Mouse (Mus musculus): Measurements from ENCODE around the gene Hdc.
A peak's percentile ranks its signal among the peaks of the same experiment; 100 is the strongest.

Hdc gene

DNA sequence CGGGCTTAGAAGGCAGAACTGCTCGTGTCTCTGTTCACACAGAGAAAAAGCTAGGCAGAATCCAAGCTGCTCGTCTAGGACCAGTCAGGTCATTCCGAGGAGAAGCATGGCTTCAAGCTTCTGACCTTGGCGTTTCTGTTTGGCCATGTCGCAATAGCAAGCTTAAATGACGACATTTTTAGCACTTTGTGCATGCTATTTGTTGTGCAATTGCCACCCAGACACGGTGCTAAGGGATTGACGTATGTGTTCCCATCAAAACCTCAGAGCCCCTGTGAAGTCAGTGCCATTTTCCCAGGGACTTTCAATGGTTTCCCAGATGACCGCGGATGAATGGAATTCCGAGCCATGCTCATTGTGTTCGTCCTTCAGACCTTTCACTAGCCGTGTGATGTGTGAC lies 18.6 kb downstream of the Hdc start:
- DNase-seq (ENCODE audit: low spot score) = no peak

DNA sequence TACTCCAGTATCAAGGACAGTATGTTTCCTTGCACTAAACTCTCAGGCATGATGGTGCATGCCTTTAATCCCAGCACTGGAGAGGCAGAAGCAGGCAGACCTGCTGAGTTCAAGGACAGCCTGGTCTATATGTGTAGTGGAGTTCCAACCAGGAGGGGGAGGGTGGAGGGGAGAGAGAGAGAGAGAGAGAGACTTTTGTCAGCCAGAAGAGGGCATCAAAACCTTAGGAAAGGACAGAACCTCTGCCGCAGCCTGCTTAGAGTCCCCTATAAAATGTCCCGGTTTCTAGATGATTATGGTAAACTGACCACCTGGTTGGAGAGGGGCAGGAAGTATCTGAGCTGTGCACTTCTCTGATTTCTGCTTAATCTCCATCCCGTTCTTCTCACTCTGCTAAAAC lies 20.1 kb downstream of the Hdc start:
- no peak for DNase-seq (ENCODE audit: low spot score)

DNA sequence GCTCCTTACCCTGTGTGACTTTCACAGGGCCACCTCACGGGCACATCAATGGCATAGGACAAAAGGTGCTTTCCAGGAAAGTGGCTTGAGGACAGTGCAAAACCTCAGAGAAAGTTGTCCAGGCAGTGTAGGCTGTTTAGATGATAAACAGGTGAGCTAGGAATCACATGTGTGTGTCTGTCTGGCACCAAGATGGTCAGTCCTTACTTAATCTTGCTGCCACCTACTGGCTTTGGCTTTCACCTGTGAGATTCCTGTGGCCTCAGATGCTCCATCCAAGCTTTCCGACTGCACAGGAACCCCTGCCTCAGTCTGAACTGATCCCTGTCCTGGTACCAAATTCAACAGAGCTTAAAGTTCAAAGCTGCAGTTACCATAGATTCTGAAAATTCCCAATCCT lies 20.7 kb downstream of the Hdc start:
- no peak for DNase-seq (ENCODE audit: low spot score)

- no peak for DNase-seq (ENCODE audit: low spot score)
These were observed 21.5 kb downstream of the Hdc start for GRCm38 (mm10) chr2:126597279-126598241.

GRCm38 (mm10) chr2:126596347-126597072 lies 22.6 kb downstream of the Hdc start:
- no peak for DNase-seq (ENCODE audit: low spot score)

GRCm38 (mm10) chr2:126593831-126594610 lies 25.1 kb downstream of the Hdc start:
- peak; percentile 57 for DNase-seq (ENCODE audit: low spot score)

- no peak for DNase-seq (ENCODE audit: low spot score)
These were observed 27.8 kb downstream of the Hdc start for GRCm38 (mm10) chr2:126591304-126591703.

DNA sequence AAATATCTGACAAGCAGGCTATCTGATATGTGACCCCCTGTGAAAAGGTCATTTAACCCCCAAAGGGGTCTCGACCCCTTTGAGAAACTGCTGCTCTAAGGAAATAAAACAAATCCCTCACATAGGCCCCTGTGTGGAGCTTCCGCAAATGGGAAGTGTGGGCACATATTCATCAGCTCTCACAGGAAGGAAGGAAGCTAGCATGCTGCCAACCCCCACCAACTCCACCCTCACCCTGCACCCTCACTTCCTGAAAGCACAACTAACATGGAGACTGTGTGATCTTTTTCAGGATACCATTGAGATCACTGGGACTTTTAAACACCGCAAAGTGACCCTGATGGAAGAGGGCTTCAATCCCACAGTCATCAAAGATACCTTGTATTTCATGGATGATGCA lies 31.6 kb downstream of the Hdc start:
- DNase-seq (ENCODE audit: low spot score) = no peak

DNA sequence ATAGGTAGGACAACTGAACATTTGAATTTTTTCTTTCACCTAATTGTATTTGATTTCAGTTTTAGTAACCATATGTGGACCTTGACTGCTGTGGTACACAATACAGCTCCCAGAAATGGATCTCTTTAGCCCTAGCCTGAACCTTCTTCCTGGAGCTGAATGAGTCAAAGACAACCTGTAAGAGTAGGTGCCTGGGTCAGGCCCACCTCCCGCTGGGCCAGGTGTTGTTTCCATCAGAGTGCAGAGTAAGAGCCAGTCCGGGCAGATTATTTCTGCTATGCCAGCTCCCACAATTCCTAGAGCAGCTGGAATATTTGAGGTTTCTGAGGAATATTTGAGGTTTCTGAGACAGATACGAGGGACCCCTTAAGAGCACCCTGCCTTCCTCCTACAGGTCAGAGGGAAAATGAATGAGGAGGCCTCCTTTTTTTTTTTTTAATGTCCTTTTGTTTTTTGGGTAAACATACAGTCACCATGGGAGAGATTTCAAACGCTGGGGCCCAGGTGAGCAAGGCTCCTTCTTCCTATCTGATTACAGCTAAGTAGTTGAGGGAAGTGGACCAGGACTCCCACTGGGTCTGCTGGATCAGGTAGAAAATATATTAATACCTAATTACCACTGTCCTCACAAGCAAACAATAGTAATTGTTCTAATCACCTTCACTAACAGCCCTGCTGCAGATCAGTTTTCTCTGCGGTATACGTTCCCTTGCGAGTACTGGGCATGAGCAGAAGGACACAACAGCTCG lies 34.3 kb downstream of the Hdc start:
- no peak for DNase-seq (ENCODE audit: low spot score)

DNA sequence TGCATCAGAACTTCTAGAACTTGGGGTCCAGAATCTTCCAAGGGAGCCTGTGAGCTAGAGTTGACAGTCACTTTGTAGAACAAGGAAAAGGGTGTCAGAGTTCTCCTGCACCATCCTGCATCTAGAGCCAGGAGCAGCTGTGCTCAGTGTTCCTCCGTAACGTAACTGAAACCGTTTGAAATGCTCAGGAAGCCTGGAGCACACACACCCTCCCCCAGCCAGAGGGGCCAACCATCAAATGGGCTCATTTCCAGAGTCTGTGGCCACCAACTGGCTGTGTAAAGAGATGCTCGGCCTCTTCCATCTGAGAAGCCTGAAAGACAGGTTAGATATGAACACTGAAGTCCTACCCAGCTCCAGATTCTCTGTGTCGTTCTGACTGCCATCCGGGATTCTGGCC lies 35.1 kb downstream of the Hdc start:
- DNase-seq (ENCODE audit: low spot score) = no peak

DNA sequence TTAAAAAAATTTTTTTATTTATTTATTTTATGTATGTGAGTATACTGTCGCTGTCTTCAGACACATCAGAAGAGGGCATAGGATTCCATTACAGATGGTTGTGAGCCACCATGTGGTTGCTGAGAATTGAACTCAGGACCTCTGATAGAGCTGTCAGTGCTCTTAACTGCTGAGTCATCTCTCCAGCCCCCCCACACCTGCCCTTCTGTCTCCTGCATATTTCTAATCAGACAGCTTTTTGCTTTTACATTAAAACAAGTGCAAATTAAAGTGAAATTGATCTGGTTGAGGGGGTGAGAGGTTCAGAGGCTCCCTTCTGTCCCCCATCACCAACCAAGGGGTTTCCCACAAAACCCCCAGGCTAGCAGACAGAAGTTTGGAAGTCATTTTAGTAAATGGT lies 39.8 kb downstream of the Hdc start:
- no peak for DNase-seq (ENCODE audit: low spot score)

GRCm38 (mm10) chr2:126577362-126577761 lies 41.7 kb downstream of the Hdc start:
- DNase-seq (ENCODE audit: low spot score) = no peak

GRCm38 (mm10) chr2:126575391-126576176 lies 43.5 kb downstream of the Hdc start:
- no peak for DNase-seq (ENCODE audit: low spot score)

DNA sequence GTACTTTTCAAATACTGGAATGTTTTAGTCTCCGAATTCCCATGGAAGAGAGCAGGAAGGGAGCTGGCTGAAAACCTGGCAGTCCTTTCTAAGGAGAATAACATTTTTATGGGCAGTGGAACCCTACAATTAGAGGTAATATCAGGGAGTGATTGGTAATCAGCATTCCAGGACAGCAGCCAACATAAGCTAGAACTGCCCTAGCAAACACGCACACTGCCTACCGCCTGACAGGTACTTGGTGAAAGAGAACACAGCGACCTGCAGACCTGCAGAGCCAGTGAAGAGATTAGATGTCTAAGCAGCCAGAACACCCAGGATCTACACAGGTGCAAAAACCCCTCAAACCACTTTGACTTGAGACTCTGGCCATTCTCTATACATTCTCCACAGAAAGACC lies 46.4 kb downstream of the Hdc start:
- DNase-seq (ENCODE audit: low spot score) = no peak

GRCm38 (mm10) chr2:126572163-126572562 lies 46.9 kb downstream of the Hdc start:
- no peak for DNase-seq (ENCODE audit: low spot score)

GRCm38 (mm10) chr2:126563411-126564105 lies 55.5 kb downstream of the Hdc start:
- DNase-seq (ENCODE audit: low spot score) = no peak

- DNase-seq (ENCODE audit: low spot score) = no peak
These were observed 59.0 kb downstream of the Hdc start for GRCm38 (mm10) chr2:126560094-126560493.

- DNase-seq (ENCODE audit: low spot score) = no peak
These were observed 63.6 kb downstream of the Hdc start for GRCm38 (mm10) chr2:126555533-126555932.

DNA sequence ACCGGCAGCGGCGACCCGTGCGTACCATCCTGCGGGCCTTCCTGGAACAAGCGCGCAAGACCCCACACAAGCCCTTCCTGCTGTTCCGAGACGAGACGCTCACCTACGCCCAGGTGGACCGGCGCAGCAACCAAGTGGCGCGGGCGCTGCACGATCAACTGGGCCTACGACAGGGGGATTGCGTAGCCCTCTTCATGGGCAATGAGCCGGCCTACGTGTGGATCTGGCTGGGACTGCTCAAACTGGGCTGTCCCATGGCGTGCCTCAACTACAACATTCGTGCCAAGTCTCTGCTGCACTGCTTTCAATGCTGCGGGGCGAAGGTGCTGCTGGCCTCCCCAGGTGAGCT lies 65.8 kb downstream of the Hdc start:
- DNase-seq (ENCODE audit: low spot score) = no peak

Data from c-Kit-positive CD71-positive TER-119-positive erythroid progenitor cells, embryonic 14.5 days (primary cell).